Mouse (Mus musculus) cerebellum, adult 2 months (tissue): Measurements from ENCODE around the gene Rab27a.

Source experiments
- CTCF ChIP-seq: fragments of 200-500 bp; IDR thresholded peaks from 2 replicates; pipeline ENCODE4 v1.5.1; 2011; ENCODE audit warnings: low read depth, mild to moderate bottlenecking, control low read depth, low read length, moderate library complexity, borderline replicate concordance; ENCODE audit not compliant: insufficient read depth
- POLR2A ChIP-seq: fragments of 200-500 bp; IDR thresholded peaks from 2 replicates; pipeline ENCODE4 v1.6.1; 2011; ENCODE audit warnings: low read length, control low read depth, borderline replicate concordance; ENCODE audit not compliant: insufficient read depth

GRCm38 (mm10) chr9:73055441-73055911 lies 10.8 kb downstream of the Rab27a start:
- TF ChIP-seq CTCF (no peak), POLR2A (no peak)
